Mouse (Mus musculus) midbrain, postnatal 0 days (tissue): Measurements from ENCODE around the gene Grk3. TPM values are rescaled to one million over a fixed set of nuclear protein-coding genes. Genes with fewer than 3 reads are reported as not detected.
A peak's percentile ranks its signal among the peaks of the same experiment; 100 is the strongest.

Source experiments
- ATAC-seq: fragments of 200-750 bp; cut with Nextera tagmentation; 2 replicates; pipeline ENCODE4 v1.8.0; 2017; ENCODE audit warnings: moderate number of reproducible peaks, mild to moderate bottlenecking, moderate TSS enrichment, moderate library complexity; ENCODE audit not compliant: low FRiP score
- DNase-seq: peaks from one replicate; pipeline ENCODE4 v3.0.0-alpha.2; 2015; ENCODE audit warnings: low spot score
- H3K27ac ChIP-seq: fragments of 300-500 bp; sonication (generic); 2 replicates; pipeline ENCODE4 v1.5.1; 2014; ENCODE audit warnings: low read depth, mild to moderate bottlenecking, low read length, mixed read lengths
- H3K27me3 ChIP-seq: fragments of 300-500 bp; sonication (generic); 2 replicates; pipeline ENCODE4 v1.6.1; 2014; ENCODE audit warnings: low read length, control low read depth, mixed read lengths; ENCODE audit not compliant: insufficient read depth
- H3K36me3 ChIP-seq: fragments of 300-500 bp; sonication (generic); 2 replicates; pipeline ENCODE4 v1.6.1; 2014; ENCODE audit warnings: low read length, control low read depth, mixed read lengths; ENCODE audit not compliant: insufficient read depth
- H3K4me1 ChIP-seq: fragments of 300-500 bp; sonication (generic); 2 replicates; pipeline ENCODE4 v1.6.1; 2014; ENCODE audit warnings: mild to moderate bottlenecking, control low read depth, antibody characterized with exemption, low read length, mixed read lengths; ENCODE audit not compliant: insufficient read depth
- H3K4me2 ChIP-seq: fragments of 300-500 bp; sonication (generic); 2 replicates; pipeline ENCODE4 v1.6.1; 2014; ENCODE audit warnings: low read depth, mild to moderate bottlenecking, low read length, mixed read lengths; ENCODE audit not compliant: poor library complexity, severe bottlenecking
- H3K4me3 ChIP-seq: fragments of 300-500 bp; sonication (generic); 2 replicates; pipeline ENCODE4 v1.5.1; 2014; ENCODE audit warnings: low read depth, mild to moderate bottlenecking, low read length, moderate library complexity
- H3K9ac ChIP-seq: fragments of 300-500 bp; sonication (generic); replicated peaks from 2 replicates; pipeline ENCODE4 v1.6.1; 2014; ENCODE audit warnings: mild to moderate bottlenecking, low read length, moderate library complexity, mixed read lengths; ENCODE audit not compliant: poor library complexity, severe bottlenecking
- H3K9me3 ChIP-seq: fragments of 300-500 bp; sonication (generic); 2 replicates; pipeline ENCODE4 v1.6.1; 2016; ENCODE audit warnings: low read length, control low read depth
- CTCF ChIP-seq: IDR thresholded peaks from 2 replicates; pipeline ENCODE4 v1.5.1; 2016; ENCODE audit warnings: antibody characterized with exemption, mild to moderate bottlenecking
- WGBS: fragments of 180-500 bp; shearing (Covaris S2); extraction: QIAGEN DNeasy Blood & Tissue Kit; methylation state at CpG from one replicate; pipeline ENCODE4 v1.1.7; 2014; 5-methylcytosine and 5-hydroxymethylcytosine counted together
- polyA plus RNA-seq: library from polyadenylated mRNA; unstranded; fragments of >200 nt; fragmentation: Nextera tagmentation; extraction: Ambion mirVana; gene quantifications from 2 replicates; pipeline ENCODE4 v1.2.1, GENCODE M21; 2015
- total RNA-seq: library from RNA; depleted of rRNA; stranded (reverse); fragments of >200 nt; gene quantifications from 2 replicates; pipeline ENCODE4 v1.2.3, GENCODE M21; 2014

Grk3 gene
- total and polyA plus RNA-seq, 2 experiments from 2014 or later, result 21.1 to 48.4 TPM

GRCm38 (mm10) chr5:113005941-113006391 is 9.6 kb downstream of the Grk3 start:
- Histone ChIP-seq H3K4me1 (peaks cover 3% of the 10 kb centered on the region; the same call in 1 of the 2 replicates), H3K9me3 (no peaks in the 10 kb centered on the region), H3K4me3 (no peak overlapping the region), H3K27me3 (no peaks in the 10 kb centered on the region), H3K36me3 (no peaks in the 10 kb centered on the region), H3K27ac (no peak overlapping the region), H3K9ac (no peak overlapping the region), H3K4me2 (no peak overlapping the region)
- peak; percentile 9 for DNase-seq
- 87% methylated on average over 7 of the region's 7 CpGs for WGBS
- ATAC-seq, result no peak
- no peak for TF ChIP-seq CTCF

DNA sequence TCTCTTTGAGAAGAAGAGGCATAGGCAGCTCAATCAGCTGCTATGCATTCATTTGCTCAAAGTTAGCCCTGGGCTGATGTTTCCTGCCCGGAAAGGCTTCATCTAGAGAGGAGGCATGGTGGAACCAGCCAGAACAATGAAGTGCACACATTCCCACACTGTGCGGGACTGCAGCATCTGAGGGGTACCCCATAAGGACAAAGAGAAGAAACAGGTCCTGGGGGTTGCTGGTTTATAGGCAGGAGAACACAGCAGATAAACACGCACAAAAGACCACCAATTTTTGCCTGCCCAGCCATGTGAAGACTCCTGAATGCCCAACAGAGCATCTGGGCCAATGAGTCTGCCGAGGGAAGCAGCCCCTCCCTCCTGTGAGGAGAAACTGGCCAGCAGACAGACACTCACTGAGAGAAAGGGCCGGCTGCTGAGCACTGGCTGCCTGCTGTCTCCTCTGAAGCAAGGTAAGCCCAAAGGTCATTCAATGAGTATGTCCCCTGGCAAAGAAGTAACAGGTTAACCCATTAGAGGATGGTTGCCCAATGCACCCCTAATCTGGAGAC is 12.7 kb downstream of the Grk3 start:
- WGBS, result 30% methylated on average over 5 of the region's 5 CpGs
- Histone ChIP-seq H3K9ac (no peak overlapping the region), H3K4me3 (no peak overlapping the region), H3K36me3 (no peaks in the 10 kb centered on the region), H3K9me3 (no peaks in the 10 kb centered on the region), H3K4me2 (no peak overlapping the region), H3K4me1 (peaks cover 4% of the 10 kb centered on the region; the same call in 1 of the 2 replicates), H3K27ac (no peak overlapping the region), H3K27me3 (no peaks in the 10 kb centered on the region)
- DNase-seq (peak; percentile 72), ATAC-seq (peak; percentile 75)
- TF ChIP-seq CTCF, result no peak

- no peak overlapping the region for H3K9ac ChIP-seq
- no peak overlapping the region for H3K4me2 ChIP-seq
- H3K27ac ChIP-seq, result no peak overlapping the region
- H3K4me1 ChIP-seq, result peaks cover 6% of the 10 kb centered on the region; the same call in 1 of the 2 replicates
- no peak for DNase-seq
- H3K27me3 ChIP-seq, result no peaks in the 10 kb centered on the region
- H3K4me3 ChIP-seq, result no peak overlapping the region
- no peaks in the 10 kb centered on the region for H3K36me3 ChIP-seq
- ATAC-seq, result no peak
- no peak for TF ChIP-seq CTCF
- WGBS, result 84% methylated on average over 8 of the region's 8 CpGs
- H3K9me3 ChIP-seq, result no peaks in the 10 kb centered on the region
These were observed 16.4 kb downstream of the Grk3 start for GRCm38 (mm10) chr5:112999227-112999626.

GRCm38 (mm10) chr5:112997516-112998186 is 17.9 kb downstream of the Grk3 start:
- no peaks in the 10 kb centered on the region for H3K36me3 ChIP-seq
- ATAC-seq (no peak), DNase-seq (peak; percentile 73)
- H3K4me3 ChIP-seq, result no peak overlapping the region
- H3K27me3 ChIP-seq, result no peaks in the 10 kb centered on the region
- WGBS, result 25% methylated on average over 5 of the region's 5 CpGs
- H3K9me3 ChIP-seq, result no peaks in the 10 kb centered on the region
- H3K4me2 ChIP-seq, result no peak overlapping the region
- H3K9ac ChIP-seq, result no peak overlapping the region; the same call in 1 of the 2 replicates
- no peak overlapping the region; the same call in 1 of the 2 replicates for H3K27ac ChIP-seq
- H3K4me1 ChIP-seq, result peaks cover 4% of the 10 kb centered on the region; the same call in 1 of the 2 replicates
- TF ChIP-seq CTCF, result no peak

DNA sequence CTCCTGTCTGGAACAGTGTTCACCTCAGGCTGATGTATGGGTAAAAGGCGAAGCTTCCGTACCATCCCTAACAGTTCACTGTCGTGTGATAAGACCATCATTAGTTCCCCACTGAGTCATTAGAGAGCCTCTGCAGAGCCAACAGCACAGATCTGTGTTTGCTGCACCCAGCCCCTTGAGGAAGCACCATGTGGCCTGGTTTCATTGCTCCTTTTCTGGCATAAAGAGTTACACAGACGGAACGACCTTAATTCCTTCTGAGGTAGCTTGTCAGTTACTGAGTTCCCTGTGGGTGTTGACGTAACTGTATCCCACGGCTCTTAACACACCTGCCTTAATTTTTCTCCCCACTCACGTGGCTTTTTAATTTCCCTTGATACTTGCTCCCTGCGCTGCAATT is 24.3 kb downstream of the Grk3 start:
- H3K9me3 ChIP-seq, result no peaks in the 10 kb centered on the region
- no peaks in the 10 kb centered on the region for H3K27me3 ChIP-seq
- H3K36me3 ChIP-seq, result no peaks in the 10 kb centered on the region
- H3K4me1 ChIP-seq, result no peaks in the 10 kb centered on the region
- ATAC-seq (no peak), DNase-seq (no peak)
- TF ChIP-seq CTCF, result no peak
- no peak overlapping the region for H3K27ac ChIP-seq
- no peak overlapping the region for H3K9ac ChIP-seq
- H3K4me2 ChIP-seq, result no peak overlapping the region
- WGBS, result 73% methylated on average over 9 of the region's 9 CpGs
- no peak overlapping the region for H3K4me3 ChIP-seq

DNA sequence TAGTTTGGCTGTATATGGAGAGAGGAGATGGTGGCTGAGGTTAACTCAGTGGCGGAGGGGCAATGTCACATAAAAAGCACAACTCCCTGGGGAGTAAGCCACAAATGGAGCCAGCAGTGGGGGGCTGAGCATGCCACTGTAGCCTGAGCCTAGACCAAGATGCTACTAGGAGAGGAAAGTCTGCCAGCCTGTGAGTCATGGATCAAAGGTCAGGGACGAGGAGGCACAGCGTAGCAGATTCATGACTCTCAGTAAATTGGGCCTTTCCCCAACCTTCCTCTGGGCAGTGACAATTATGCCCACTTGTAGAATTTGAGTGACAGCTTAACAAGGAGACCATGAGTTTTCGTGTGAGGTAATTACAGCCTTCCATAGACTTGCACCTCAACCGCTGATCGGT is 33.7 kb downstream of the Grk3 start:
- H3K4me3 ChIP-seq, result no peak overlapping the region
- no peaks in the 10 kb centered on the region for H3K27me3 ChIP-seq
- H3K27ac ChIP-seq, result no peak overlapping the region
- no peak for TF ChIP-seq CTCF
- H3K4me1 ChIP-seq, result no peaks in the 10 kb centered on the region
- WGBS, result 50% methylated on average over 6 of the region's 6 CpGs
- no peak overlapping the region for H3K9ac ChIP-seq
- H3K4me2 ChIP-seq, result no peak overlapping the region
- DNase-seq, result no peak
- no peaks in the 10 kb centered on the region for H3K9me3 ChIP-seq
- H3K36me3 ChIP-seq, result 0 out of 2 replicates have a peak, but pooled peaks cover 3% of the 10 kb centered on the region
- no peak for ATAC-seq
